Mouse (Mus musculus) C2C12 (cell line): ENCODE results near the gene Ccnl1.

Experiments
- CEBPB ChIP-seq: IDR thresholded peaks from one replicate; pipeline ENCODE4 v1.6.1; 2011; ENCODE audit warnings: low read depth, mild to moderate bottlenecking, control low read depth, moderate library complexity
- CTCF ChIP-seq: IDR thresholded peaks from one replicate; pipeline ENCODE4 v1.5.1; 2011; ENCODE audit not compliant: control insufficient read depth, insufficient read depth, insufficient read length
- MAX ChIP-seq: IDR thresholded peaks from one replicate; pipeline ENCODE4 v1.6.1; 2011; ENCODE audit warnings: mild to moderate bottlenecking, control low read depth
- MYOD1 ChIP-seq: IDR thresholded peaks from one replicate; pipeline ENCODE4 v1.6.1; 2011; ENCODE audit warnings: low read depth; ENCODE audit not compliant: control insufficient read depth, insufficient read length
- MYOG ChIP-seq: IDR thresholded peaks from one replicate; pipeline ENCODE4 v1.6.1; 2011; ENCODE audit not compliant: control insufficient read depth, insufficient read length; ENCODE audit errors: extremely low read depth

DNA sequence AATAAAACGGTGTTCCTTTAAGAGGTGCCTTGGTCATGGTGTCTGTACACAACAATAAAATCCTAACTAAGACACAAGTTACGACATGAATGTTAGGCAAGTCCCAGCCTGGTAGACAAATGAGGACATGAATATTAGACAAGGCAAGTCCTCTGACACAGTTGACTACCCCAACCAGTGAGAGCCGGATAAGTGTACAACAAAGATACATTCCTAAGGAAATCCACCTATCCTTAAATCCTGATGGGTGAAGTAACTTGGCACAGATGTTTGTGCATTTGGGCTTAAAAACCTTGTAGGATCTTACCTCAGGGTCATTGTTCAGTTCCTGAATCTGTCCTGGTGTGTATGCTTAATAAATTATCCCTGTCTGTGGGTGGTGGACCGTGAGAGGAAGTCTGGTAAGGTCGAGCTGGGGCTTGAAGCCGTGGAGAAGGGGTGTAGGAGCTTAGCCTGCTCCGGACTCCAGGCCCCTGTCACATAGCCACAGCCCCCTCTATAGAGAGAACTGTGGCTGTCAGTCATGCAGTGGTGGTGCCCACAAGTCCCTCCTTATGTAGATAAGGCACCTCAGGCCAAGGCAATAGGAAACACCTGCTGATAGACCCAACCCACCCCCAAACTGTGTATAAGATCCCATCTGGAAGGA, 39.4 kb upstream of the Ccnl1 start:
- TF ChIP-seq CTCF (no peak), MYOD1 (no peak), CEBPB (no peak), MYOG (no peak), MAX (no peak)
